Mouse (Mus musculus) CH12.LX (cell line): ENCODE measurements around the gene Olfr1344. TPM values are rescaled to one million over a fixed set of nuclear protein-coding genes. Genes with fewer than 3 reads are reported as not detected.

ENCODE experiments used
- DNase-seq: peaks from one replicate; pipeline ENCODE4 v3.0.0-alpha.2; 2013; ENCODE audit errors: extremely low read depth
- H3K27ac ChIP-seq: 2 replicates; pipeline ENCODE4 v1.5.1; 2012; ENCODE audit warnings: low read depth, mild to moderate bottlenecking, control low read depth, moderate library complexity; ENCODE audit not compliant: insufficient read depth
- H3K27me3 ChIP-seq: replicated peaks from 2 replicates; pipeline ENCODE3; 2012; ENCODE audit warnings: inconsistent platforms
- H3K36me3 ChIP-seq, 2 experiments: replicated peaks in 1 of 2; 2 replicates each; pipeline versions ENCODE3 to v1.6.1; 2012; ENCODE audit warnings: inconsistent platforms in 1 of 2, low read length in 1 of 2, mild to moderate bottlenecking in 1 of 2, mixed read lengths in 1 of 2, moderate library complexity in 1 of 2; ENCODE audit not compliant: control insufficient read depth in 1 of 2, insufficient read depth in 1 of 2
- H3K4me1 ChIP-seq, 2 experiments: 2 replicates each; pipeline ENCODE4 v1.6.1; 2012; ENCODE audit warnings: inconsistent platforms in 1 of 2, moderate library complexity in 1 of 2; ENCODE audit not compliant: insufficient read depth in 2 of 2, control insufficient read depth in 1 of 2
- H3K4me2 ChIP-seq: 2 replicates; pipeline ENCODE4 v1.6.1; 2012; ENCODE audit warnings: low read depth, mild to moderate bottlenecking, control low read depth; ENCODE audit not compliant: poor library complexity, insufficient read depth, severe bottlenecking
- H3K4me3 ChIP-seq, 3 experiments: fragments of 150-350 bp in 1 of 3; sonication (generic) in 1 of 3; replicated peaks in 1 of 3; 2 replicates each; pipeline versions ENCODE3 to v1.5.1; 2011 to 2012; ENCODE audit warnings: low read depth in 2 of 3, low read length in 2 of 3, mild to moderate bottlenecking in 2 of 3, moderate library complexity in 2 of 3, control low read depth in 1 of 3, improper control_type of control experiment in 1 of 3, inconsistent platforms in 1 of 3, mixed read lengths in 1 of 3; ENCODE audit not compliant: poor library complexity in 1 of 3
- H3K79me2 ChIP-seq: replicated peaks from 2 replicates; pipeline ENCODE4 v1.6.1; 2012; ENCODE audit warnings: mild to moderate bottlenecking, moderate library complexity; ENCODE audit not compliant: control insufficient read depth, poor library complexity, insufficient read depth, severe bottlenecking; ENCODE audit errors: extremely low read depth
- H3K9ac ChIP-seq: 2 replicates; pipeline ENCODE4 v1.6.1; 2012; ENCODE audit warnings: low read depth, mild to moderate bottlenecking, control low read depth, moderate library complexity; ENCODE audit not compliant: insufficient read depth
- H3K9me3 ChIP-seq: replicated peaks from 2 replicates; pipeline ENCODE3; 2012; ENCODE audit warnings: low read length, inconsistent platforms, mixed read lengths
- BHLHE40 ChIP-seq: IDR thresholded peaks from 2 replicates; pipeline ENCODE4 v1.6.1; 2011; ENCODE audit warnings: mild to moderate bottlenecking, low read depth, low read length, improper control_type of control experiment
- CHD1 ChIP-seq: IDR thresholded peaks from 2 replicates; pipeline ENCODE4 v1.6.1; 2012; ENCODE audit warnings: low read depth, low read length, improper control_type of control experiment, inconsistent platforms
- ELF1 ChIP-seq: IDR thresholded peaks from 2 replicates; pipeline ENCODE4 v1.6.1; 2014; ENCODE audit warnings: low read depth, mild to moderate bottlenecking, inconsistent platforms, low read length, improper control_type of control experiment
- ETS1 ChIP-seq: conservative IDR thresholded peaks from 2 replicates; pipeline ENCODE4 v1.6.1; 2012; ENCODE audit warnings: low read depth, mild to moderate bottlenecking, inconsistent platforms, low read length, improper control_type of control experiment, moderate library complexity
- HCFC1 ChIP-seq: IDR thresholded peaks from 2 replicates; pipeline ENCODE4 v1.6.1; 2012; ENCODE audit warnings: low read depth, mild to moderate bottlenecking, inconsistent platforms, low read length, improper control_type of control experiment
- JUN ChIP-seq: IDR thresholded peaks from 2 replicates; pipeline ENCODE4 v1.6.1; 2011; ENCODE audit warnings: low read depth, mild to moderate bottlenecking, low read length, improper control_type of control experiment, moderate library complexity; ENCODE audit not compliant: insufficient read depth
- KAT2A ChIP-seq: IDR thresholded peaks from 2 replicates; pipeline ENCODE4 v1.6.1; 2012; ENCODE audit warnings: low read length, improper control_type of control experiment, inconsistent platforms; ENCODE audit not compliant: insufficient replicate concordance
- MAZ ChIP-seq: IDR thresholded peaks from 2 replicates; pipeline ENCODE4 v1.6.1; 2012; ENCODE audit warnings: low read depth, mild to moderate bottlenecking, inconsistent platforms, low read length, improper control_type of control experiment, moderate library complexity
- MXI1 ChIP-seq: IDR thresholded peaks from 2 replicates; pipeline ENCODE4 v1.6.1; 2011; ENCODE audit warnings: mild to moderate bottlenecking, low read depth, low read length, improper control_type of control experiment
- MYC ChIP-seq: IDR thresholded peaks from 2 replicates; pipeline ENCODE4 v1.6.1; 2011; ENCODE audit warnings: low read depth, mild to moderate bottlenecking, improper control_type of control experiment, low read length
- NELFE ChIP-seq: IDR thresholded peaks from 2 replicates; pipeline ENCODE4 v1.6.1; 2011; ENCODE audit warnings: low read depth, low read length, improper control_type of control experiment
- NRF1 ChIP-seq: IDR thresholded peaks from 2 replicates; pipeline ENCODE4 v1.6.1; 2014; ENCODE audit warnings: low read depth, mild to moderate bottlenecking, inconsistent platforms, low read length, improper control_type of control experiment, moderate library complexity
- RAD21 ChIP-seq: IDR thresholded peaks from 2 replicates; pipeline ENCODE4 v1.6.1; 2011; ENCODE audit warnings: low read depth, mild to moderate bottlenecking, low read length, improper control_type of control experiment, moderate library complexity
- SMC3 ChIP-seq: IDR thresholded peaks from 2 replicates; pipeline ENCODE4 v1.6.1; 2011; ENCODE audit warnings: low read depth, low read length, improper control_type of control experiment
- ZKSCAN1 ChIP-seq: IDR thresholded peaks from 2 replicates; pipeline ENCODE4 v1.6.1; 2012; ENCODE audit warnings: low read depth, inconsistent platforms, low read length, improper control_type of control experiment, borderline replicate concordance
- dilution Hi-C: fragments of 300-500 bp; cut with MboI; formaldehyde crosslinking; loops from 2 replicates; pipeline ENCODE4 v1.14.3; 2020; ENCODE audit warnings: low sequenced_read_pairs; ENCODE audit not compliant: extremely low pct_unique_long_range_greater_than_20kb, extremely low pct_ligation_motif_present
- in situ Hi-C: fragments of 300-500 bp; cut with MboI; formaldehyde crosslinking; loops from 3 replicates; pipeline ENCODE4 v1.14.3; 2019; ENCODE audit warnings: low sequenced_read_pairs, low pct_ligation_motif_present, low pct_unique_long_range_greater_than_20kb, mixed read lengths
- polyA plus RNA-seq: library from polyadenylated mRNA; unstranded; fragments of >175 nt; gene quantifications from 2 replicates; pipeline ENCODE4 v1.2.1, GENCODE M21; 2012; ENCODE audit warnings: low read depth; ENCODE audit not compliant: insufficient read length
- total RNA-seq, 2 experiments: library from RNA; depleted of rRNA; stranded (reverse); fragments of 300-350 nt in 1 of 2; fragments of >200 nt in 1 of 2; gene quantifications; 2 replicates each; pipeline ENCODE4 v1.2.3; 2012 to 2014

Gene Olfr1344
- not detected in 2 replicates for total RNA-seq (2012; rRNA removed)
- not detected in 2 replicates for total RNA-seq (2014; rRNA removed)
- polyA plus RNA-seq, result not detected in 2 replicates

DNA sequence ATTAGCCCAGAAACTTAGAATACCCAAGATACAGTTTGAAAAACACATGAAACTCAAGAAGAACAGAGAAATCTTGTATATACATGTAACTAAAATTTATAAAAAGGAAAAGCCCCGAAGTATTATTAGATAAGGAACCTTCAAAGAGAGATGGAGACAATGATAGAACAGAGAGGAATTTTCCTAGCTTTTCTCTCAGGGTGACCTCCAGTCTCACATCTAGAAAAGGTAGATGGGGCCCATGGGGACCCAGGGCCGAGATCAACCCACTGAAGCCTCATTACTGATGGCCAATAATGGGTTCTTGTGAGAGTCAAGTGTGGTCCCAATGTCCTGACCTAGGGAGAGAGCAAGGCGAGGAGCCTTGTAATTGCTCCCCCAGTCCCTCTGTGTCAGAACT, at the start of gene Olfr1344:
TSS of gene Olfr1344 (plus strand) at position 301 of the 400 bp plus-strand sequence.
- H3K36me3 ChIP-seq, result no peaks in the 10 kb centered on the region
- H3K4me1 ChIP-seq, result no peaks in the 10 kb centered on the region
- in situ Hi-C loops, result no loop called here
- H3K9me3 ChIP-seq, result peaks cover 22% of the 10 kb centered on the region
- H3K27ac ChIP-seq, result no peak within 1 kb of the TSS
- no peak for TF ChIP-seq MXI1
- TF ChIP-seq, all 38 proteins: peak for 0
- dilution Hi-C loops, result no loop called here
- no peaks in the 10 kb centered on the region for H3K27me3 ChIP-seq
- H3K4me2 ChIP-seq, result no peak within 1 kb of the TSS
- H3K4me3 ChIP-seq, result no peak within 1 kb of the TSS
- no peak within 1 kb of the TSS for H3K9ac ChIP-seq
- no peak for DNase-seq
- H3K79me2 ChIP-seq, result no peaks in the 10 kb centered on the region

GRCm38 (mm10) chr7:6388971-6389370, 49.5 kb upstream of the Olfr1344 start:
- peaks cover 0 to under 1% of the 10 kb centered on the region in 2 experiments; a peak in 1 of 4 replicates for H3K4me1 ChIP-seq
- no peak overlapping the region for H3K27ac ChIP-seq
- no peak for DNase-seq
- H3K36me3 ChIP-seq, result peaks cover 3 to 10% of the 10 kb centered on the region in 2 experiments
- no peaks in the 10 kb centered on the region for H3K27me3 ChIP-seq
- dilution Hi-C loops, result no loop called here
- TF ChIP-seq MYC (no peak), MAZ (no peak), SMC3 (no peak), ZKSCAN1 (no peak)
- TF ChIP-seq, all 38 proteins: peak for 0
- in situ Hi-C loops, result loop anchor here (25.0 kb wide), 2 partner anchors 102 to 898 kb away; partner anchors contain the start of genes Gm45844 and Zfp667
- no peak overlapping the region for H3K4me2 ChIP-seq
- H3K4me3 ChIP-seq, result no peak overlapping the region
- H3K79me2 ChIP-seq, result no peaks in the 10 kb centered on the region
- no peaks in the 10 kb centered on the region for H3K9me3 ChIP-seq
- no peak overlapping the region for H3K9ac ChIP-seq

DNA sequence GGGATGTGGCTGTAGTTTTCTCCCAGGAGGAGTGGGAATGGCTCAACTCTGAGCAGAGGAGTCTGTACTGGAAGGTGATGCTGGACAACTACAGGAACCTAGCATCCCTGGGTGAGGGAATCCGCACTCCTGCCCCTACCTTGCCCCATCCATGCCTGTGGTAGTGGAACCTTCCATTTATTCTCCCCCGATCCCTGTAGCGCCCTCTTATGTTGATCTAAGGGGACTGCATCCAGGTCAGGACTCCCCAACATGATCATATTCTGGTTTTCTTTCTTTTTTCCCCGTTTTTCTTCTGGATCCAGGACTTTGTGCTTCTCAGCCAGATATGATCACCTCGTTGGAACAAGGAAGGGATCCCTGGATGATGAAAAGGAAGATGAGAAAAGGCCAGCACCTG, 49.0 kb upstream of the Olfr1344 start:
- Histone ChIP-seq H3K27ac (no peak overlapping the region), H3K9ac (no peak overlapping the region), H3K4me2 (no peak overlapping the region), H3K4me3 (no peak overlapping the region), H3K79me2 (no peaks in the 10 kb centered on the region), H3K27me3 (no peaks in the 10 kb centered on the region), H3K36me3 (peaks cover 3 to 10% of the 10 kb centered on the region in 2 experiments), H3K9me3 (no peaks in the 10 kb centered on the region), H3K4me1 (no peaks in the 10 kb centered on the region)
- in situ Hi-C loops (loop anchor here (25.0 kb wide), 2 partner anchors 102 to 898 kb away; partner anchors contain the start of genes Gm45844 and Zfp667), dilution Hi-C loops (no loop called here)
- no peak for DNase-seq
- TF ChIP-seq RAD21 (no peak), KAT2A (no peak), ZKSCAN1 (no peak), ELF1 (no peak), HCFC1 (no peak), NRF1 (no peak), ETS1 (no peak), CHD1 (no peak), NELFE (no peak), JUN (no peak), MYC (no peak), BHLHE40 (no peak)
